Mouse (Mus musculus) kidney, adult 2 months (tissue): Measurements from ENCODE around the gene Paics. TPM values are rescaled to one million over a fixed set of nuclear protein-coding genes. Genes with fewer than 3 reads are reported as not detected.
"Not testable (repeated sequence)": the region's sequence is repeated elsewhere in the genome, so short reads cannot be mapped to it uniquely, and the experiment has no call there.

ENCODE experiments used
- DNase-seq: peaks from one replicate; pipeline ENCODE4 v3.0.0; 2021
- H3K27ac ChIP-seq: fragments of 200-500 bp; 2 replicates; pipeline ENCODE4 v1.5.1; 2012; ENCODE audit warnings: low read depth, low read length, control low read depth, inconsistent platforms; ENCODE audit not compliant: insufficient read depth
- H3K27me3 ChIP-seq: fragments of 200-500 bp; replicated peaks from 2 replicates; pipeline ENCODE4 v1.6.1; 2012; ENCODE audit warnings: mild to moderate bottlenecking, moderate library complexity, low read length, inconsistent platforms; ENCODE audit not compliant: control insufficient read depth, insufficient read depth
- H3K36me3 ChIP-seq: fragments of 200-500 bp; 2 replicates; pipeline ENCODE4 v1.6.1; 2012; ENCODE audit warnings: mild to moderate bottlenecking, moderate library complexity, low read length, inconsistent platforms; ENCODE audit not compliant: control insufficient read depth, insufficient read depth
- H3K4me1 ChIP-seq: fragments of 200-500 bp; 2 replicates; pipeline ENCODE4 v1.6.1; 2011; ENCODE audit warnings: low read length; ENCODE audit not compliant: control insufficient read depth, insufficient read depth
- H3K4me3 ChIP-seq: fragments of 200-500 bp; 2 replicates; pipeline ENCODE4 v1.5.1; 2011; ENCODE audit warnings: mild to moderate bottlenecking, low read depth, low read length, control low read depth; ENCODE audit not compliant: insufficient read depth
- CTCF ChIP-seq: fragments of 200-500 bp; conservative IDR thresholded peaks from 2 replicates; pipeline ENCODE4 v1.5.1; 2011; ENCODE audit warnings: low read depth, mild to moderate bottlenecking, control low read depth, low read length, moderate library complexity, mixed read lengths; ENCODE audit not compliant: insufficient read depth, insufficient read length
- POLR2A ChIP-seq: fragments of 200-500 bp; IDR thresholded peaks from one replicate; pipeline ENCODE4 v1.6.1; 2011; ENCODE audit warnings: low read depth, low read length, control low read depth
- WGBS: fragments of 180-500 bp; shearing (Covaris S2); methylation state at CpG from one replicate; pipeline ENCODE4 v1.1.7; 2018; 5-methylcytosine and 5-hydroxymethylcytosine counted together
- polyA plus RNA-seq: library from polyadenylated mRNA; depleted of rRNA; stranded (reverse); fragments of >200 nt; gene quantifications from 2 replicates; pipeline ENCODE4 v1.2.3, GENCODE M21; 2012; rRNA removed

Paics gene
- 120 and 170 TPM in 2 replicates for polyA plus RNA-seq

GRCm38 (mm10) chr5:76951106-76952027 is at the start of gene Paics, which contains the start of gene Ppat:
Paics (plus strand) TSS chr5:76951307.
Ppat (minus strand) TSS chr5:76951578.
- H3K4me3 ChIP-seq, result peak within 1 kb of the TSS; percentile 85
- peak within 1 kb of the TSS; percentile 93 for H3K27ac ChIP-seq
- peaks cover 18% of the 10 kb centered on the region for H3K4me1 ChIP-seq
- TF ChIP-seq POLR2A (peak; percentile 92), CTCF (no peak)
- WGBS, result under 1% methylated on average over 81 of the region's 81 CpGs
- no peaks in the 10 kb centered on the region for H3K27me3 ChIP-seq
- DNase-seq, result peak; percentile 99
- no peaks in the 10 kb centered on the region for H3K36me3 ChIP-seq

- H3K27me3 ChIP-seq, result no peaks in the 10 kb centered on the region
- no peaks in the 10 kb centered on the region; the same call in 1 of the 2 replicates for H3K36me3 ChIP-seq
- H3K27ac ChIP-seq, result no peak overlapping the region
- no peak for TF ChIP-seq CTCF
- no peak for TF ChIP-seq POLR2A
- DNase-seq, result no peak
- peaks cover 4% of the 10 kb centered on the region; the same call in 1 of the 2 replicates for H3K4me1 ChIP-seq
- 76% methylated on average over 4 of the region's 4 CpGs for WGBS
- H3K4me3 ChIP-seq, result no peak overlapping the region
Observed at GRCm38 (mm10) chr5:76902131-76902530, 49.0 kb upstream of the Paics start.

- under 1% methylated on average over 19 of the region's 19 CpGs for WGBS
- peak overlapping the region; percentile 82 for H3K4me3 ChIP-seq
- H3K4me1 ChIP-seq, result peaks cover 4% of the 10 kb centered on the region; the same call in 1 of the 2 replicates
- H3K27ac ChIP-seq, result peak overlapping the region; percentile 41; the same call in 1 of the 2 replicates
- DNase-seq, result no peak
- no peaks in the 10 kb centered on the region for H3K27me3 ChIP-seq
- H3K36me3 ChIP-seq, result no peaks in the 10 kb centered on the region; the same call in 1 of the 2 replicates
- no peak for TF ChIP-seq CTCF
- TF ChIP-seq POLR2A, result no peak
Observed at GRCm38 (mm10) chr5:76904713-76905404, 46.2 kb upstream of the Paics start.

- peak within 1 kb of the TSS; percentile 82 for H3K4me3 ChIP-seq
- H3K4me1 ChIP-seq, result peaks cover 4% of the 10 kb centered on the region; the same call in 1 of the 2 replicates
- H3K27me3 ChIP-seq, result no peaks in the 10 kb centered on the region
- under 1% methylated on average over 47 of the region's 47 CpGs for WGBS
- DNase-seq, result peak; percentile 96
- no peaks in the 10 kb centered on the region; the same call in 1 of the 2 replicates for H3K36me3 ChIP-seq
- TF ChIP-seq POLR2A (peak; percentile 91), CTCF (no peak; the same call in 1 of the 2 replicates)
- H3K27ac ChIP-seq, result peak within 1 kb of the TSS; percentile 95
Observed at GRCm38 (mm10) chr5:76905405-76906154, 45.5 kb upstream of the Paics start, which contains the start of gene Aasdh. Aasdh (minus strand) TSS chr5:76905514.

- no peaks in the 10 kb centered on the region; the same call in 1 of the 2 replicates for H3K36me3 ChIP-seq
- peak overlapping the region; percentile 82 for H3K4me3 ChIP-seq
- no peaks in the 10 kb centered on the region for H3K27me3 ChIP-seq
- DNase-seq, result no peak
- 44% methylated on average over 3 of the region's 3 CpGs for WGBS
- peaks cover 4% of the 10 kb centered on the region; the same call in 1 of the 2 replicates for H3K4me1 ChIP-seq
- H3K27ac ChIP-seq, result peak overlapping the region; percentile 95
- TF ChIP-seq POLR2A, result no peak
- no peak for TF ChIP-seq CTCF
Observed at GRCm38 (mm10) chr5:76906155-76906499, 45.0 kb upstream of the Paics start.

GRCm38 (mm10) chr5:76910807-76911206 is 40.3 kb upstream of the Paics start:
- no peak for TF ChIP-seq CTCF
- TF ChIP-seq POLR2A, result no peak
- no peak for DNase-seq
- no peak overlapping the region for H3K27ac ChIP-seq
- peaks cover 4% of the 10 kb centered on the region; the same call in 1 of the 2 replicates for H3K4me1 ChIP-seq
- no peaks in the 10 kb centered on the region for H3K27me3 ChIP-seq
- H3K4me3 ChIP-seq, result no peak overlapping the region
- peaks cover 5% of the 10 kb centered on the region; the same call in 1 of the 2 replicates for H3K36me3 ChIP-seq
- WGBS, result 88% methylated on average over 3 of the region's 3 CpGs

GRCm38 (mm10) chr5:76912522-76912921 is 38.6 kb upstream of the Paics start:
- H3K27ac ChIP-seq, H3K27me3 ChIP-seq, DNase-seq, H3K36me3 ChIP-seq, H3K4me1 ChIP-seq, H3K4me3 ChIP-seq: not testable (repeated sequence)
- WGBS, result 95% methylated on average over 5 of the region's 5 CpGs
